Mouse (Mus musculus): ENCODE measurements at regions not wholly inside any gene's neighbourhood (a gene's known extent, or its start where the extent isn't known, plus 50 kb on each side); places are given as distances from the start of the nearest gene placed in this dataset.

GRCm38 (mm10) chr4:89405624-89406167 is 94.9 kb upstream of the Cdkn2b start:
- Histone ChIP-seq H3K27me3 (replicated peaks) (no peaks in the 10 kb centered on the region), H3K4me3 (replicated peaks in 1 of 3; ENCODE audit: low read depth in 2 of 3, low read length in 2 of 3, poor library complexity in 1 of 3) (no peak overlapping the region), H3K36me3 (replicated peaks in 1 of 2; ENCODE audit: control insufficient read depth in 1 of 2, insufficient read depth in 1 of 2, low read length in 1 of 2) (peaks cover 17 to 45% of the 10 kb centered on the region in 2 experiments), H3K4me1 (ENCODE audit: control insufficient read depth in 1 of 2, insufficient read depth in 2 of 2) (peaks cover 14 to 54% of the 10 kb centered on the region in 2 experiments), H3K4me2 (ENCODE audit: insufficient read depth, low read depth, poor library complexity, severe bottlenecking) (peak overlapping the region; percentile 36; the same call in 1 of the 2 replicates), H3K9ac (ENCODE audit: insufficient read depth, low read depth) (peak overlapping the region; percentile 44; the same call in 1 of the 2 replicates), H3K79me2 (replicated peaks; ENCODE audit: control insufficient read depth, extremely low read depth, insufficient read depth, poor library complexity, severe bottlenecking) (0 out of 2 replicates have a peak, but pooled peaks cover 2% of the 10 kb centered on the region), H3K27ac (ENCODE audit: insufficient read depth, low read depth) (peak overlapping the region; percentile 93), H3K9me3 (replicated peaks; ENCODE audit: low read length) (no peaks in the 10 kb centered on the region)
- in situ Hi-C loops (cut with MboI; ENCODE audit: low pct_ligation_motif_present, low pct_unique_long_range_greater_than_20kb, low sequenced_read_pairs), result loop anchor here (10.0 kb wide), 1 partner anchor 119 kb away; no protein-coding TSS in a partner anchor
- dilution Hi-C loops (cut with MboI; ENCODE audit: extremely low pct_ligation_motif_present, extremely low pct_unique_long_range_greater_than_20kb, low sequenced_read_pairs), result no loop called here
- no peak for DNase-seq (ENCODE audit: extremely low read depth)
- TF ChIP-seq BHLHE40 (IDR thresholded peaks at IDR 0.05; ENCODE audit: low read depth, low read length) (peak; percentile 75), ZKSCAN1 (IDR thresholded peaks at IDR 0.05; ENCODE audit: borderline replicate concordance, low read depth, low read length) (no peak), SMC3 (IDR thresholded peaks at IDR 0.05; ENCODE audit: low read depth, low read length) (no peak), POLR2AphosphoS2 (IDR thresholded peaks at IDR 0.05; ENCODE audit: low read depth, low read length) (no peak), ZC3H11A (IDR thresholded peaks at IDR 0.05; ENCODE audit: low read depth, low read length) (no peak), E2F4 (IDR thresholded peaks at IDR 0.05; ENCODE audit: insufficient replicate concordance, low read depth, low read length) (no peak), MXI1 (IDR thresholded peaks at IDR 0.05; ENCODE audit: low read depth, low read length) (no peak), MAFK (IDR thresholded peaks at IDR 0.05; ENCODE audit: insufficient replicate concordance, low read length) (0 out of 2 replicates have a peak, but pooled peaks have one; percentile 58), TCF12 (IDR thresholded peaks at IDR 0.05; ENCODE audit: low read depth, low read length) (peak; percentile 70; the same call in 1 of the 2 replicates), CHD1 (IDR thresholded peaks at IDR 0.05; ENCODE audit: low read depth, low read length) (no peak; the same call in 1 of the 2 replicates), NRF1 (IDR thresholded peaks at IDR 0.05; ENCODE audit: low read depth, low read length) (no peak), MAX (IDR thresholded peaks at IDR 0.05; ENCODE audit: low read length) (peak; percentile 60; the same call in 1 of the 2 replicates), MYC (IDR thresholded peaks at IDR 0.05; ENCODE audit: low read depth, low read length) (peak; percentile 43; the same call in 1 of the 2 replicates), USF2 (conservative IDR thresholded peaks at IDR 0.05; ENCODE audit: low read depth, low read length) (no peak), JUND (conservative IDR thresholded peaks at IDR 0.05; ENCODE audit: low read depth, low read length) (peak; percentile 78), MAZ (IDR thresholded peaks at IDR 0.05; ENCODE audit: low read depth, low read length) (0 out of 2 replicates have a peak, but pooled peaks have one; percentile 19), IRF4 (IDR thresholded peaks at IDR 0.05; ENCODE audit: low read depth, low read length) (peak; percentile 86), UBTF (IDR thresholded peaks at IDR 0.05; ENCODE audit: low read depth, low read length) (no peak), POLR2A (IDR thresholded peaks at IDR 0.05; ENCODE audit: low read depth, low read length) (no peak), GABPA (IDR thresholded peaks at IDR 0.05; ENCODE audit: insufficient replicate concordance, low read depth, low read length) (no peak), USF1 (IDR thresholded peaks at IDR 0.05; ENCODE audit: low read depth, low read length) (no peak), MEF2A (IDR thresholded peaks at IDR 0.05; ENCODE audit: borderline replicate concordance, low read depth, low read length) (peak; percentile 97), CTCF (conservative IDR thresholded peaks at IDR 0.05 in 1 of 2, IDR thresholded peaks at IDR 0.05 in 1 of 2; ENCODE audit: low read depth in 2 of 2, low read length in 2 of 2) (no peak), CHD2 (IDR thresholded peaks at IDR 0.05; ENCODE audit: low read length) (peak; percentile 46; the same call in 1 of the 2 replicates), ETS1 (conservative IDR thresholded peaks at IDR 0.05; ENCODE audit: low read depth, low read length) (peak; percentile 88), ZMIZ1 (IDR thresholded peaks at IDR 0.05; ENCODE audit: low read depth, low read length) (no peak), NELFE (IDR thresholded peaks at IDR 0.05; ENCODE audit: low read depth, low read length) (no peak), RAD21 (IDR thresholded peaks at IDR 0.05; ENCODE audit: low read depth, low read length) (no peak; the same call in 1 of the 2 replicates), KAT2A (IDR thresholded peaks at IDR 0.05; ENCODE audit: insufficient replicate concordance, low read length) (no peak), JUN (IDR thresholded peaks at IDR 0.05; ENCODE audit: insufficient read depth, low read depth, low read length) (peak; percentile 69; the same call in 1 of the 2 replicates), PAX5 (IDR thresholded peaks at IDR 0.05; ENCODE audit: low read length) (no peak), RCOR1 (conservative IDR thresholded peaks at IDR 0.05; ENCODE audit: low read depth, low read length) (no peak), HCFC1 (IDR thresholded peaks at IDR 0.05; ENCODE audit: low read depth, low read length) (no peak), SIN3A (IDR thresholded peaks at IDR 0.05; ENCODE audit: low read length) (peak; percentile 58; the same call in 1 of the 2 replicates), EP300 (IDR thresholded peaks at IDR 0.05; ENCODE audit: low read length) (peak; percentile 89), ELF1 (IDR thresholded peaks at IDR 0.05; ENCODE audit: low read depth, low read length) (no peak), ZNF384 (IDR thresholded peaks at IDR 0.05; ENCODE audit: low read depth, low read length) (no peak), TBP (conservative IDR thresholded peaks at IDR 0.05; ENCODE audit: low read depth, low read length) (0 out of 2 replicates have a peak, but pooled peaks have one; percentile 34)
